Mouse (Mus musculus): ENCODE data around the gene Epb41l3.

DNA sequence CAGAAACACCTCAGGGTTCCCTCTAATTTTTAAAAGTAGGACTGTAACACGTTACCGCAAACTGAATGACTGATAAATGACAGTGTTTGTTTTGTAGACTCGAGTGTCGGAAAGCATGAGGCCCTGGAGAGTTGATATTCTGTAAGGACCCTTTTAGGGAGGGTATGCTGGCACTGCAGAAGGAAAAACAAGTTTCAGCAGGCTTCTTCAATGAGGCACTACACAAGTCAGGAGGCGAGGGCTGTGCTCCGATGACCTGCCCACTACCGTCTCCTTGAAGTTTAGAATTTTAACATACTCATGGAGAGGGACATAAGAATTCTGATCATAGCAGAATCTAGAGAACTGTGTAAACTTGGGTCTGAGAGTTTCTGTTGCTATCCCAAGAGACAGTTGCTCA is 15.1 kb upstream of the Epb41l3 start:
- TF ChIP-seq TAL1 (IDR thresholded peaks at IDR 0.05; ENCODE audit: low read length) (no peak), GATA1 (IDR thresholded peaks at IDR 0.05; ENCODE audit: low read length) (no peak)
